Mouse (Mus musculus) induced T-regulatory cell, adult 2 months (primary cell): Measurements from ENCODE around the gene Bcas2.
"Not testable (repeated sequence)": the region's sequence is repeated elsewhere in the genome, so short reads cannot be mapped to it uniquely, and the experiment has no call there.

Experiments used
- DNase-seq: peaks from one replicate; pipeline ENCODE4 v3.0.0-alpha.2; 2012; ENCODE audit warnings: low read depth

The Bcas2 gene

DNA sequence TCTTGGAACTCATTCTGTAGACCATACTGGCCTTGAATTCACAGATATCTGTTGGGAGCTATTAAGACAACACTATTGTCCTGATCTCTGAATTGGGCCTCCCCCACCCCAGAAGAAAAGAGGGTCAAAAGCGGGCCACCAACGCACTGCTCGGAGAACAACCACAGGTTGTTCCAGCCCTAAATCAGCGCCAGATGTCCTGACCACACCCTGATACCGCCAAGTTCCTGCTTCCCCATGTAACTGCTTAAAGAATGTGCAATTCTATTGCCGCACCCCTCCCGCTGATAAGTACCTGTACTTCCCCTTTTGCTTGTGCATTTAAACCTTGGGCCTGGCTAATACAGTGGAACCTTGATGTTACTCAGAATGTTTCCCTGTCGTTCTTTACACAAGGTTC lies 43.9 kb downstream of the Bcas2 start:
- not testable (repeated sequence) for DNase-seq

DNA sequence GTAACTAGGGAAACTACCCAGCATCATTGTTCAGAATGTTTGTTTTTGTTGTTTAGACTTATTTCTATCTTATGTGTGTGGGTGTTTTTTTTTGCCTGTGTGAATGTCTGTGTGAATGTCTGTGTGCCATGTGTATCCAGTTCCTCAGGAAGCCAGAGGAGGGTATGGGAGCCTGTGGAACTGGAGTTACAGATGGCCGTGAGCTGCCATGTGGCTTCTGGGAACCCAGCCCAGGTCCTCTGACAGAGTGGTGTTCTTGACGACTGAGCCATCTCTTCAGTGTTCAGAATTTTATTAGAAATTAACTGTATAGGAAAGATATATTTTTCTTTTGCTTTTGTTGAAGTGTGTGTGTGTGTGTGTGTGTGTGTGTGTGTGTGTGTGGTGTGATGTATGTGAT lies 50.0 kb downstream of the Bcas2 start:
- DNase-seq: no peak

GRCm38 (mm10) chr3:103223752-103224151 lies 52.3 kb downstream of the Bcas2 start:
- DNase-seq: peak; percentile 66

GRCm38 (mm10) chr3:103224231-103224765 lies 52.8 kb downstream of the Bcas2 start:
- DNase-seq: no peak

DNA sequence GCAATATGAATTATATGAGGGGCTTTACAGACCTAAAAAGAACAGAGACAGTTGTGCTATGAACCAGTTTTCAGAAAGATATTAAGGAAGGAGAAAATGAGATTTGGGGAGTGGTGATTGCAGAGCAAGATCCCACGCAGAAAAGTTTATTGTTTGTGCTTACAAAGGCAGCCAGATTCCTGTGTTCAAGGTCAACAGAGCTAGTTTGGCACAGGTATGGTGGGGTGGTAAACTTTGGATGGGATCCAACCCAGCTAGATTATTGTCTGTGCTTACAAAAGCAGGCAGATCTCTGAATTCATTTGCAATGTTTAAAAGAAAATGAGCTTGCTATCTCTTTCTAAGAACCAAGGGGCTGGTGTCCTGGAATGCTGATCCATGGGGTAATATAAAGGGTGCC lies 56.3 kb downstream of the Bcas2 start:
- DNase-seq: no peak
